ENCODE assay signal across 20 mouse cellular contexts in genomic region chr10:112876655-112877393, GRCm38 (mm10). TPM values are rescaled to one million over a fixed set of nuclear protein-coding genes. Genes with fewer than 3 reads are reported as not detected.
DNase-seq lines count a peak whose midpoint lies in the region; ATAC-seq and TF ChIP-seq lines count a peak whose summit lies in the region.
"Had no signal": no experiment of that assay in that cellular context is flagged by ENCODE, and none has a peak within 500 bp of the region (broad histone marks: within the 10 kb centered on the region; RNA-seq: fewer than 3 reads in every experiment).

No protein-coding gene starts in this region.

- H3K27ac ChIP-seq in forebrain, embryonic 11.5 days (ENCODE audit: low read depth, low read length) = no peak overlapping the region
- H3K27ac ChIP-seq in forebrain, embryonic 10.5 days = no peak overlapping the region
- H3K27ac ChIP-seq in hindbrain, embryonic 13.5 days = peak overlapping the region; percentile 52; the same call in 1 of the 2 replicates
- no peak overlapping the region for H3K27ac ChIP-seq in midbrain, embryonic 16.5 days (ENCODE audit: low read length)
- H3K27ac ChIP-seq: liver, embryonic 14.5 days had no signal

- H3K4me3 ChIP-seq in forebrain, embryonic 11.5 days (ENCODE audit: low read depth, low read length) = no peak overlapping the region
- no peak overlapping the region for H3K4me3 ChIP-seq in forebrain, embryonic 10.5 days
- no peak overlapping the region for H3K4me3 ChIP-seq in hindbrain, embryonic 13.5 days
- H3K4me3 ChIP-seq in midbrain, embryonic 16.5 days (ENCODE audit: low read depth, low read length) = no peak overlapping the region
- H3K4me3 ChIP-seq: heart, embryonic 12.5 days had no signal

- H3K27me3 ChIP-seq in forebrain, embryonic 11.5 days (ENCODE audit: control insufficient read depth, insufficient read depth, low read length) = no peaks in the 10 kb centered on the region
- no peaks in the 10 kb centered on the region for H3K27me3 ChIP-seq in forebrain, embryonic 10.5 days (ENCODE audit: poor library complexity, severe bottlenecking)
- H3K27me3 ChIP-seq in hindbrain, embryonic 13.5 days = no peaks in the 10 kb centered on the region
- no peaks in the 10 kb centered on the region for H3K27me3 ChIP-seq in midbrain, embryonic 16.5 days (ENCODE audit: control insufficient read depth, insufficient read depth, low read depth, low read length)
- H3K27me3 ChIP-seq: heart, embryonic 12.5 days had no signal

- no peaks in the 10 kb centered on the region for H3K4me1 ChIP-seq in forebrain, embryonic 11.5 days (replicated peaks; ENCODE audit: control insufficient read depth, insufficient read depth, low read length)
- no peaks in the 10 kb centered on the region for H3K4me1 ChIP-seq in forebrain, embryonic 10.5 days
- peaks cover 6% of the 10 kb centered on the region; the same call in 1 of the 2 replicates for H3K4me1 ChIP-seq in hindbrain, embryonic 13.5 days (replicated peaks)
- H3K4me1 ChIP-seq in midbrain, embryonic 16.5 days (ENCODE audit: control insufficient read depth, insufficient read depth, low read length) = no peaks in the 10 kb centered on the region
- H3K4me1 ChIP-seq: heart, embryonic 12.5 days had no signal

- no peaks in the 10 kb centered on the region for H3K36me3 ChIP-seq in forebrain, embryonic 11.5 days (ENCODE audit: control insufficient read depth, insufficient read depth, low read length)
- H3K36me3 ChIP-seq in forebrain, embryonic 10.5 days (replicated peaks) = no peaks in the 10 kb centered on the region
- no peaks in the 10 kb centered on the region for H3K36me3 ChIP-seq in hindbrain, embryonic 13.5 days
- no peaks in the 10 kb centered on the region for H3K36me3 ChIP-seq in midbrain, embryonic 16.5 days (ENCODE audit: control insufficient read depth, insufficient read depth, low read length)
- H3K36me3 ChIP-seq: heart, embryonic 12.5 days had no signal

- peak; percentile 55; the same call in 1 of the 2 replicates for ATAC-seq in forebrain, embryonic 11.5 days (replicated peaks; ENCODE audit: low FRiP score)
- ATAC-seq in hindbrain, embryonic 13.5 days (ENCODE audit: low FRiP score) = peak; percentile 86
- peak; percentile 67 for ATAC-seq in midbrain, embryonic 16.5 days
- ATAC-seq: activated CD4-positive, CD25-positive, alpha-beta regulatory T cell, adult 4 months had no signal

- no peak overlapping the region for H3K9ac ChIP-seq in forebrain, embryonic 11.5 days (ENCODE audit: low read length)
- no peak overlapping the region for H3K9ac ChIP-seq in hindbrain, embryonic 13.5 days
- no peak overlapping the region for H3K9ac ChIP-seq in midbrain, embryonic 16.5 days (ENCODE audit: low read depth, low read length)
- H3K9ac ChIP-seq: heart, embryonic 12.5 days; liver, embryonic 14.5 days had no signal

- WGBS in forebrain, embryonic 11.5 days = 55% methylated on average over 1 of the region's 1 CpGs
- 69% methylated on average over 1 of the region's 1 CpGs for WGBS in forebrain, embryonic 10.5 days
- 16% methylated on average over 1 of the region's 1 CpGs for WGBS in hindbrain, embryonic 13.5 days
- 44% methylated on average over 1 of the region's 1 CpGs for WGBS in midbrain, embryonic 16.5 days

- no peak overlapping the region for H3K4me2 ChIP-seq in forebrain, embryonic 11.5 days (ENCODE audit: low read depth, low read length, severe bottlenecking)
- no peak overlapping the region for H3K4me2 ChIP-seq in hindbrain, embryonic 13.5 days
- no peak overlapping the region for H3K4me2 ChIP-seq in midbrain, embryonic 16.5 days (ENCODE audit: low read length)
- H3K4me2 ChIP-seq: heart, embryonic 12.5 days had no signal

- no peaks in the 10 kb centered on the region for H3K9me3 ChIP-seq in forebrain, embryonic 11.5 days (ENCODE audit: control insufficient read depth, low read length)
- H3K9me3 ChIP-seq in forebrain, embryonic 10.5 days = no peaks in the 10 kb centered on the region
- H3K9me3 ChIP-seq in hindbrain, embryonic 13.5 days = 0 out of 2 replicates have a peak, but pooled peaks cover 4% of the 10 kb centered on the region
- 0 out of 2 replicates have a peak, but pooled peaks cover 2% of the 10 kb centered on the region for H3K9me3 ChIP-seq in midbrain, embryonic 16.5 days (replicated peaks; ENCODE audit: control insufficient read depth, low read length, poor library complexity, severe bottlenecking)
- H3K9me3 ChIP-seq: heart, embryonic 12.5 days had no signal

- TF ChIP-seq CTCF in brain, embryonic 14.5 days (IDR thresholded peaks at IDR 0.05; ENCODE audit: borderline replicate concordance, extremely low read depth, insufficient read depth, insufficient read length) = no peak

- TF ChIP-seq POLR2A in brain, embryonic 14.5 days (IDR thresholded peaks at IDR 0.05; ENCODE audit: borderline replicate concordance, extremely low read depth, insufficient read depth, insufficient read length, poor library complexity, severe bottlenecking) = no peak

- no peak for DNase-seq in forebrain, embryonic 11.5 days (ENCODE audit: low spot score)
- DNase-seq in forebrain, embryonic 10.5 days (ENCODE audit: extremely low spot score, low spot score) = no peak
- peak; percentile 62 for DNase-seq in brain, embryonic 14.5 days (ENCODE audit: low read depth)
- DNase-seq in urinary bladder, adult 2 months (ENCODE audit: low spot score) = no peak
- no peak for DNase-seq in thymus, postnatal 10 days (ENCODE audit: low spot score in 2 of 2)
- no peak for DNase-seq in left cerebral cortex, adult 8-10 months (ENCODE audit: low spot score in 2 of 2)
- DNase-seq: cerebellum, adult 11 months; cerebellum, postnatal 36 days; gastrocnemius, postnatal 36 days; heart, postnatal 36 days; kidney, adult 2 months; kidney, postnatal 4 days; layer of hippocampus, postnatal 36 days; left cerebral cortex, postnatal 4 days; lung, postnatal 10 days had no signal

RNA-seq across cellular contexts. Expression of gene Atxn7l3b, which starts 52.0 kb away (rescaled TPM):
- polyA plus RNA-seq in forebrain, embryonic 11.5 days (2014; fragmentation: Nextera tagmentation; extraction: Ambion mirVana) = 234 TPM in 2 replicates
- polyA plus RNA-seq in forebrain, embryonic 10.5 days (2016; fragmentation: Nextera tagmentation; extraction: Ambion mirVana) = 180 and 193 TPM in 2 replicates
- polyA plus RNA-seq in brain, embryonic 14.5 days (2012; rRNA removed) = 140 and 195 TPM in 2 replicates
- 435 and 450 TPM in 2 replicates for polyA plus RNA-seq in hindbrain, embryonic 13.5 days (2015; fragmentation: Nextera tagmentation; extraction: Ambion mirVana)
- polyA plus RNA-seq in midbrain, embryonic 16.5 days (2015; fragmentation: Nextera tagmentation; extraction: Ambion mirVana) = 392 and 429 TPM in 2 replicates
- polyA plus RNA-seq in urinary bladder, adult 2 months (2012; rRNA removed) = 40.0 and 45.1 TPM in 2 replicates
- 100 to 1,000 TPM; 148 to 163 (median 153) TPM for total RNA-seq in left cerebral cortex, adult 8-10 months (2022)
